Mouse (Mus musculus): ENCODE results near the gene Dnttip1.
A peak's percentile ranks its signal among the peaks of the same experiment; 100 is the strongest.

Dnttip1 gene

GRCm38 (mm10) chr2:164754800-164755199 is 9.0 kb downstream of the Dnttip1 start:
- no peak for DNase-seq

- DNase-seq = no peak
Measured at GRCm38 (mm10) chr2:164757841-164758240, 12.1 kb downstream of the Dnttip1 start.

- DNase-seq = no peak
Measured at GRCm38 (mm10) chr2:164758692-164759091, 12.9 kb downstream of the Dnttip1 start.

- no peak for DNase-seq
Measured at GRCm38 (mm10) chr2:164760059-164760833, 14.5 kb downstream of the Dnttip1 start.

GRCm38 (mm10) chr2:164761502-164761901 is 15.7 kb downstream of the Dnttip1 start:
- DNase-seq = no peak

GRCm38 (mm10) chr2:164761971-164762370 is 16.2 kb downstream of the Dnttip1 start:
- no peak for DNase-seq

- no peak for DNase-seq
Measured at GRCm38 (mm10) chr2:164762593-164762992, 16.8 kb downstream of the Dnttip1 start.

- no peak for DNase-seq
Measured at GRCm38 (mm10) chr2:164765841-164766240, 20.1 kb downstream of the Dnttip1 start.

GRCm38 (mm10) chr2:164767812-164768540 is 22.2 kb downstream of the Dnttip1 start:
- no peak for DNase-seq

GRCm38 (mm10) chr2:164769258-164770037 is 23.7 kb downstream of the Dnttip1 start, which contains the start of gene Ube2c:
TSS of gene Ube2c (plus strand) at chr2:164769898.
- peak; percentile 96 for DNase-seq

- DNase-seq = no peak
Measured at GRCm38 (mm10) chr2:164770279-164770678, 24.5 kb downstream of the Dnttip1 start.

- no peak for DNase-seq
Measured at GRCm38 (mm10) chr2:164771123-164771522, 25.3 kb downstream of the Dnttip1 start.

GRCm38 (mm10) chr2:164773229-164773988 is 27.6 kb downstream of the Dnttip1 start:
- no peak for DNase-seq

GRCm38 (mm10) chr2:164773989-164774364 is 28.2 kb downstream of the Dnttip1 start:
- no peak for DNase-seq

GRCm38 (mm10) chr2:164776130-164776529 is 30.3 kb downstream of the Dnttip1 start:
- DNase-seq = no peak

GRCm38 (mm10) chr2:164776801-164777200 is 31.0 kb downstream of the Dnttip1 start:
- no peak for DNase-seq

- DNase-seq = no peak
Measured at GRCm38 (mm10) chr2:164777246-164778014, 31.6 kb downstream of the Dnttip1 start.

GRCm38 (mm10) chr2:164778015-164778287 is 32.2 kb downstream of the Dnttip1 start:
- DNase-seq = no peak

- DNase-seq = no peak
Measured at GRCm38 (mm10) chr2:164778809-164779208, 33.0 kb downstream of the Dnttip1 start.

- no peak for DNase-seq
Measured at GRCm38 (mm10) chr2:164779481-164780086, 33.8 kb downstream of the Dnttip1 start, which contains the start of gene Tnnc2. TSS of gene Tnnc2 (minus strand) at chr2:164779967.

GRCm38 (mm10) chr2:164781876-164782275 is 36.1 kb downstream of the Dnttip1 start:
- no peak for DNase-seq

Measured in right cerebral cortex, postnatal 14 days (tissue).